Mouse (Mus musculus): Measurements from ENCODE around the gene Olfr286. TPM values are rescaled to one million over a fixed set of nuclear protein-coding genes. Genes with fewer than 3 reads are reported as not detected.

Gene Olfr286
- not detected for total RNA-seq (2023)

GRCm38 (mm10) chr15:98234350-98234749, at the start of gene Olfr286:
Olfr286 (minus strand) TSS chr15:98234450.

GRCm38 (mm10) chr15:98257193-98257592, 22.9 kb upstream of the Olfr286 start, which contains the start of gene H1fnt:
H1fnt (minus strand) TSS chr15:98257293.

DNA sequence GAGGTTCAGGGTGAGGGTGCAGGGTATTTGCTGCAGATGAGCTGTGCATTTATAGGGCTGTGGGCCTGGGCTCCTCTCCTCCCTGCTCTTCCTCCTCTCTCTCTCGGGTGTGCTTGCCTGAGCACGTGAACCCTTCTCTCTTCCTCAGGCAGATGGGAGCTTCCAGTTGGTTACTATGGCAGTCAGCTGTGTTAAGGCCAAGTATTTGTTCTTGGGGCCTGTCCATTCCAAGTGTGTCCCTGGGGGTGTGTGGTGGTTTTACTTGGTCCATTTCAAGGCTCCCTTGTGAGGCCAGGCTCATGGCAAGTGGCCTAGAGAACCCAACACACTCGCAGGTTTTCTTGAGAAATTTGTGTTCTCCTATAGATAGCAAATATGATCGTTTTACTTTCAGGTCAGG, 13.4 kb downstream of the Olfr286 start, which contains the start of the genes Gm44579 and Olfr287:
TSS of gene Gm44579 (minus strand) at position 101 of the 400 bp plus-strand sequence.
TSS of gene Olfr287 (minus strand) at position 180 of the 400 bp plus-strand sequence.

DNA sequence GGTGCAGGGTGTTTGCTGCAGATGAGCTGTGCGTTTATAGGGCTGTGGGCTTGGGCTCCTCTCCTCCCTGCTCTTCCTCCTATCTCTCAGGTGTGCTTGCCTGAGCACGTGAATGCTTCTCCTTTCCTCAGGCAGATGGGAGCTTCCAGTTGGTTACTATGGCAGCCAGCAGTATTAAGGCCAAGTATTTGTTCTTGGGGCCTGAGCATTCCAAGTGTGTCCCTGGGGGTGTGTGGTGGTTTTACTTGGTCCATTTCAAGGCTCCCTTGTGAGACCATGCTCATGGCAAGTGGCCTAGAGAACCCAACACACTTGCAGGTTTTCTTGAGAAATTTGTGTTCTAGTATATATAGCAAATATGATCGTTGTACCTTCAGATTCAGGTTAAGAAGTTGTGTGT, 38.8 kb downstream of the Olfr286 start, which contains the start of gene Olfr288:
TSS of gene Olfr288 (minus strand) at position 101 of the 400 bp plus-strand sequence.

Other genes with a start within 250 kb of the Olfr286 start
- gene Col2a1, start 229.8 kb downstream of the Olfr286 start, total RNA-seq (2023): not detected
- gene Pfkm, start 141.9 kb downstream of the Olfr286 start, total RNA-seq (2023): 8.7 TPM
- gene Senp1, start 140.7 kb downstream of the Olfr286 start, total RNA-seq (2023): 51.6 TPM
- gene Asb8, start 68.8 kb downstream of the Olfr286 start, total RNA-seq (2023): 14.3 TPM
- not detected for gene Ccdc184, start 67.3 kb downstream of the Olfr286 start, total RNA-seq (2023)
- gene Olfr288, start 38.9 kb downstream of the Olfr286 start, total RNA-seq (2023): not detected
- gene Gm44579, start 13.5 kb downstream of the Olfr286 start, total RNA-seq (2023): not detected
- gene Olfr287, start 13.4 kb downstream of the Olfr286 start, total RNA-seq (2023): not detected
- gene H1fnt, start 22.8 kb upstream of the Olfr286 start, total RNA-seq (2023): not detected
- gene Zfp641, start 61.7 kb upstream of the Olfr286 start, total RNA-seq (2023): not detected
- gene Olfr285, start 82.9 kb upstream of the Olfr286 start, total RNA-seq (2023): not detected
- not detected for gene Olfr284, start 106.5 kb upstream of the Olfr286 start, total RNA-seq (2023)
- gene Olfr283, start 146.5 kb upstream of the Olfr286 start, total RNA-seq (2023): not detected
- not detected for gene Olfr282, start 196.8 kb upstream of the Olfr286 start, total RNA-seq (2023)
- gene Olfr281, start 218.1 kb upstream of the Olfr286 start, total RNA-seq (2023): not detected
- not detected for gene OR5BS1P, start 235.4 kb upstream of the Olfr286 start, total RNA-seq (2023)
- gene Lalba, start 248.3 kb upstream of the Olfr286 start, total RNA-seq (2023): not detected